Mouse (Mus musculus) erythroblast, embryonic 14.5 days (primary cell): Measurements from ENCODE around the gene Eif2b2. TPM values are rescaled to one million over a fixed set of nuclear protein-coding genes. Genes with fewer than 3 reads are reported as not detected.

Experiments used
- H3K27me3 ChIP-seq: 2 replicates; pipeline ENCODE4 v1.6.1; 2012; ENCODE audit warnings: inconsistent platforms; ENCODE audit not compliant: control insufficient read depth
- H3K36me3 ChIP-seq: 2 replicates; pipeline ENCODE4 v1.6.1; 2012; ENCODE audit warnings: mild to moderate bottlenecking, inconsistent platforms; ENCODE audit not compliant: control insufficient read depth
- H3K4me1 ChIP-seq: 2 replicates; pipeline ENCODE4 v1.6.1; 2012; ENCODE audit warnings: inconsistent platforms; ENCODE audit not compliant: control insufficient read depth
- H3K4me3 ChIP-seq: replicated peaks from 2 replicates; pipeline ENCODE3; 2012; ENCODE audit warnings: moderate library complexity, mild to moderate bottlenecking, inconsistent platforms
- H3K9me3 ChIP-seq: 2 replicates; pipeline ENCODE4 v1.6.1; 2012; ENCODE audit warnings: low read length, inconsistent platforms, mixed read lengths; ENCODE audit not compliant: control insufficient read depth
- GATA1 ChIP-seq: IDR thresholded peaks from 2 replicates; pipeline ENCODE4 v1.6.1; 2012; ENCODE audit warnings: low read length, inconsistent platforms, mixed read lengths
- TAL1 ChIP-seq: IDR thresholded peaks from 3 replicates; pipeline ENCODE4 v1.6.1; 2012; ENCODE audit warnings: low read length, inconsistent platforms, mixed read lengths
- polyA plus RNA-seq: library from polyadenylated mRNA; stranded (reverse); fragments of >175 nt; gene quantifications from 2 replicates; pipeline ENCODE4 v1.2.3, GENCODE M21; 2012

The Eif2b2 gene
- polyA plus RNA-seq, 1 experiment = 27.3 TPM

- Histone ChIP-seq H3K36me3 (no peaks in the 10 kb centered on the region), H3K9me3 (no peaks in the 10 kb centered on the region), H3K4me1 (no peaks in the 10 kb centered on the region), H3K4me3 (no peak overlapping the region), H3K27me3 (no peaks in the 10 kb centered on the region; the same call in 1 of the 2 replicates)
- TF ChIP-seq TAL1 = no peak
- no peak for TF ChIP-seq GATA1
These were observed 18.1 kb upstream of the Eif2b2 start for GRCm38 (mm10) chr12:85200929-85201829.

GRCm38 (mm10) chr12:85201830-85202147 lies 17.5 kb upstream of the Eif2b2 start:
- Histone ChIP-seq H3K4me3 (no peak overlapping the region), H3K27me3 (no peaks in the 10 kb centered on the region; the same call in 1 of the 2 replicates), H3K36me3 (no peaks in the 10 kb centered on the region), H3K4me1 (0 out of 2 replicates have a peak, but pooled peaks cover 1% of the 10 kb centered on the region), H3K9me3 (no peaks in the 10 kb centered on the region)
- TF ChIP-seq TAL1 (no peak), GATA1 (no peak)

- no peaks in the 10 kb centered on the region; the same call in 1 of the 2 replicates for H3K27me3 ChIP-seq
- H3K9me3 ChIP-seq = no peaks in the 10 kb centered on the region
- no peaks in the 10 kb centered on the region for H3K36me3 ChIP-seq
- 0 out of 2 replicates have a peak, but pooled peaks cover 1% of the 10 kb centered on the region for H3K4me1 ChIP-seq
- TF ChIP-seq GATA1 = no peak
- no peak for TF ChIP-seq TAL1
- H3K4me3 ChIP-seq = no peak overlapping the region
These were observed 17.1 kb upstream of the Eif2b2 start for GRCm38 (mm10) chr12:85202191-85202590.

- TF ChIP-seq GATA1 = no peak
- TF ChIP-seq TAL1 = no peak
- no peaks in the 10 kb centered on the region for H3K9me3 ChIP-seq
- H3K27me3 ChIP-seq = peaks cover 5% of the 10 kb centered on the region
- 0 out of 2 replicates have a peak, but pooled peaks cover 1% of the 10 kb centered on the region for H3K4me1 ChIP-seq
- no peaks in the 10 kb centered on the region for H3K36me3 ChIP-seq
- no peak overlapping the region for H3K4me3 ChIP-seq
These were observed 15.6 kb upstream of the Eif2b2 start for GRCm38 (mm10) chr12:85203699-85204098.

GRCm38 (mm10) chr12:85204105-85204504 lies 15.2 kb upstream of the Eif2b2 start:
- Histone ChIP-seq H3K4me1 (0 out of 2 replicates have a peak, but pooled peaks cover 1% of the 10 kb centered on the region), H3K9me3 (no peaks in the 10 kb centered on the region), H3K36me3 (no peaks in the 10 kb centered on the region), H3K4me3 (no peak overlapping the region), H3K27me3 (peaks cover 7% of the 10 kb centered on the region)
- TF ChIP-seq TAL1 (no peak), GATA1 (no peak)

GRCm38 (mm10) chr12:85205425-85205824 lies 13.9 kb upstream of the Eif2b2 start:
- H3K27me3 ChIP-seq = peaks cover 7% of the 10 kb centered on the region
- TF ChIP-seq TAL1 (no peak), GATA1 (no peak)
- H3K4me3 ChIP-seq = no peak overlapping the region
- H3K9me3 ChIP-seq = no peaks in the 10 kb centered on the region
- no peaks in the 10 kb centered on the region for H3K36me3 ChIP-seq
- 0 out of 2 replicates have a peak, but pooled peaks cover 1% of the 10 kb centered on the region for H3K4me1 ChIP-seq

- Histone ChIP-seq H3K4me3 (no peak overlapping the region), H3K9me3 (no peaks in the 10 kb centered on the region), H3K4me1 (0 out of 2 replicates have a peak, but pooled peaks cover 1% of the 10 kb centered on the region), H3K36me3 (no peaks in the 10 kb centered on the region), H3K27me3 (peaks cover 7% of the 10 kb centered on the region)
- TF ChIP-seq GATA1 (no peak), TAL1 (no peak)
These were observed 10.5 kb upstream of the Eif2b2 start for GRCm38 (mm10) chr12:85208687-85209199.

- Histone ChIP-seq H3K36me3 (no peaks in the 10 kb centered on the region), H3K9me3 (no peaks in the 10 kb centered on the region), H3K4me1 (peaks cover 15% of the 10 kb centered on the region), H3K4me3 (no peak overlapping the region), H3K27me3 (no peaks in the 10 kb centered on the region; the same call in 1 of the 2 replicates)
- TF ChIP-seq TAL1 (no peak), GATA1 (no peak)
These were observed 4.2 kb upstream of the Eif2b2 start for GRCm38 (mm10) chr12:85215031-85215430.

GRCm38 (mm10) chr12:85217733-85218310 lies 1.5 kb upstream of the Eif2b2 start:
- H3K4me3 ChIP-seq = no peak overlapping the region
- H3K36me3 ChIP-seq = peaks cover 22% of the 10 kb centered on the region
- H3K9me3 ChIP-seq = no peaks in the 10 kb centered on the region
- peaks cover 30% of the 10 kb centered on the region for H3K4me1 ChIP-seq
- no peak for TF ChIP-seq TAL1
- TF ChIP-seq GATA1 = no peak
- no peaks in the 10 kb centered on the region; the same call in 1 of the 2 replicates for H3K27me3 ChIP-seq
